Mouse (Mus musculus) neural tube, embryonic 11.5 days (tissue): Measurements from ENCODE around the gene Trp53i13. TPM values are rescaled to one million over a fixed set of nuclear protein-coding genes. Genes with fewer than 3 reads are reported as not detected.

Experiments used
- ATAC-seq: fragments of 200-750 bp; cut with Nextera tagmentation; 2 replicates; pipeline ENCODE4 v1.8.0; 2017; ENCODE audit warnings: moderate number of reproducible peaks, mild to moderate bottlenecking, moderate TSS enrichment, moderate library complexity; ENCODE audit not compliant: insufficient read depth, low FRiP score, low TSS enrichment
- DNase-seq: peaks from one replicate; pipeline ENCODE4 v3.0.0-alpha.2; 2015; ENCODE audit warnings: low spot score
- H3K27ac ChIP-seq: fragments of 300-500 bp; sonication (generic); 2 replicates; pipeline ENCODE4 v1.5.1; 2014; ENCODE audit warnings: low read depth, mild to moderate bottlenecking, low read length
- H3K27me3 ChIP-seq: fragments of 300-500 bp; sonication (generic); 2 replicates; pipeline ENCODE4 v1.6.1; 2014; ENCODE audit warnings: mild to moderate bottlenecking, low read length, mixed read lengths; ENCODE audit not compliant: control insufficient read depth, insufficient read depth
- H3K36me3 ChIP-seq: fragments of 300-500 bp; sonication (generic); 2 replicates; pipeline ENCODE4 v1.6.1; 2014; ENCODE audit warnings: mild to moderate bottlenecking, low read length, moderate library complexity, mixed read lengths; ENCODE audit not compliant: control insufficient read depth, insufficient read depth
- H3K4me1 ChIP-seq: fragments of 300-500 bp; sonication (generic); 2 replicates; pipeline ENCODE4 v1.6.1; 2014; ENCODE audit warnings: low read length, mixed read lengths; ENCODE audit not compliant: control insufficient read depth, insufficient read depth
- H3K4me2 ChIP-seq: fragments of 300-500 bp; sonication (generic); 2 replicates; pipeline ENCODE4 v1.6.1; 2014; ENCODE audit warnings: low read depth, mild to moderate bottlenecking, moderate library complexity
- H3K4me3 ChIP-seq: fragments of 300-500 bp; sonication (generic); 2 replicates; pipeline ENCODE4 v1.5.1; 2014; ENCODE audit warnings: low read depth, low read length
- H3K9ac ChIP-seq: fragments of 300-500 bp; sonication (generic); 2 replicates; pipeline ENCODE4 v1.6.1; 2014; ENCODE audit warnings: mild to moderate bottlenecking, low read length
- H3K9me3 ChIP-seq: fragments of 300-500 bp; sonication (generic); 2 replicates; pipeline ENCODE4 v1.6.1; 2016; ENCODE audit warnings: low read length; ENCODE audit not compliant: control insufficient read depth
- WGBS: fragments of 180-500 bp; shearing (Covaris S2); extraction: QIAGEN DNeasy Blood & Tissue Kit; methylation state at CpG from one replicate; pipeline ENCODE4 v1.1.7; 2014; 5-methylcytosine and 5-hydroxymethylcytosine counted together
- polyA plus RNA-seq: library from polyadenylated mRNA; unstranded; fragments of >200 nt; fragmentation: Nextera tagmentation; extraction: Ambion mirVana; gene quantifications from 2 replicates; pipeline ENCODE4 v1.2.1, GENCODE M21; 2014

The Trp53i13 gene
- polyA plus RNA-seq, 1 experiment from 2014 or later: 31.9 TPM

DNA sequence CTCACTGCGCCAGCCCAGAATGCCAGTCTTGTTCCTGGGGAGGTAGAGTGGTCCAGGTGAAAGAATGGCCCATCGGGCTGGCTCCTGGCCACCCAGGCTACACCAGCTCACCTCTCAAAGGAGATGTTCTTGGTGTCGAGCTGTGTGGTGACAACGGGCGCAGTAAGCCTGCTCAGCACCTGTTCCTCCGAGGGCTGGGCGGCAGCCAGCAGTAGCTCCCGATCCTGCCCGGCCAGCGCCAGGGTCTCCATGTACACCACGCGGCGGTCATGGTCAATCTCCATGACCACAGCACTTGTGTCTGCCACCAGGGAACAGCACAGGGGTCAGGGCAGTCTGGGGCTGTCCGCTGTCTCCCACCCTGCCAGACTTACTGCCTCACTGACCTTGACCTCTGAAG lies 39.6 kb downstream of the Trp53i13 start:
- no peak overlapping the region for H3K9ac ChIP-seq
- H3K27me3 ChIP-seq: no peaks in the 10 kb centered on the region
- no peak overlapping the region for H3K4me3 ChIP-seq
- DNase-seq: no peak
- whole genome bisulfite sequencing: 98% methylated on average over 14 of the region's 14 CpGs
- ATAC-seq: no peak
- peaks cover 9% of the 10 kb centered on the region for H3K36me3 ChIP-seq
- H3K4me1 ChIP-seq: no peaks in the 10 kb centered on the region
- no peak overlapping the region for H3K4me2 ChIP-seq
- no peak overlapping the region for H3K27ac ChIP-seq
- H3K9me3 ChIP-seq: no peaks in the 10 kb centered on the region

GRCm38 (mm10) chr11:77472775-77473174 lies 43.0 kb downstream of the Trp53i13 start:
- Histone ChIP-seq H3K4me1 (no peaks in the 10 kb centered on the region), H3K9ac (no peak overlapping the region), H3K27me3 (0 out of 2 replicates have a peak, but pooled peaks cover under 1% of the 10 kb centered on the region), H3K27ac (no peak overlapping the region), H3K9me3 (no peaks in the 10 kb centered on the region), H3K4me3 (no peak overlapping the region), H3K4me2 (no peak overlapping the region), H3K36me3 (peaks cover 9% of the 10 kb centered on the region)
- 90% methylated on average over 16 of the region's 16 CpGs for WGBS
- no peak for DNase-seq
- no peak for ATAC-seq

DNA sequence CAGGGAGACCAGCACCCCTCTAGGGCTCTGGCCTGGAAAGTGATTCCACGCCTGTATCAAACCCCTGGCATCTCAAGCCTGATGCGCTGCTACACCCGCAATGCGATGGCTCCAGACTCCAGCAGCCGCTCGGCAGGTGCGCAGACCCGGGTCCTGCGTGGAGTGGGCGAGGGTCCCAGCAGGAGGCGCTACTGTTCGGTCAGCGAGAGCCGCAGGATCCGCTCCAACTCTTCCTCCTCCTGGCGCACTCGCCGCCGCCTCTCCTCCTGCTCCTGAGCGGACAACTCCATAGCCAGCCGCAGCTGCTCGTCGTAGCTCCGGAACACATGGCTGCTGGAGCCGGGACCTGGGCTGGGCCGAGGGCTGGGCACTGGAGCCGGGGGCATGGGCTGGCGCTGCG lies 44.4 kb downstream of the Trp53i13 start:
- no peak overlapping the region for H3K27ac ChIP-seq
- DNase-seq (peak; percentile 11), ATAC-seq (no peak)
- no peaks in the 10 kb centered on the region for H3K9me3 ChIP-seq
- WGBS: 68% methylated on average over 29 of the region's 29 CpGs
- H3K4me1 ChIP-seq: no peaks in the 10 kb centered on the region
- no peak overlapping the region for H3K4me3 ChIP-seq
- H3K36me3 ChIP-seq: peaks cover 9% of the 10 kb centered on the region
- H3K9ac ChIP-seq: no peak overlapping the region
- H3K27me3 ChIP-seq: peaks cover 14% of the 10 kb centered on the region
- no peak overlapping the region for H3K4me2 ChIP-seq

DNA sequence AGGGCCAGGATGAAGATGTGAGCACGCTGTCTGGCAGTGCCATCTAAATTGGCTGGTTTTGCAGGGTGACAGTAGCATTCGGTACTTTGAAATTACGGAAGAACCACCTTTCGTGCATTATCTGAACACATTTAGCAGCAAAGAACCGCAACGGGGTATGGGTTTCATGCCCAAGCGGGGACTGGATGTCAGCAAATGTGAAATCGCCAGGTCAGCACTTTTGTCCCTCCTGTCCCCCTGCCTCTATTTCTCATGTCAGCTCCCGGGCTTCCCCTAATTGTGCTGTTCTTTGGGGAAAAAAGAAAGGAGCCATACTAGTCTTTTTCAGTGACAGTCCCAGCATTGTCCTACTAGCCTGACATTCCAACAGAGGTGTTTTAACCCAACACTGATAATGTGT lies 47.4 kb downstream of the Trp53i13 start:
- H3K27me3 ChIP-seq: peaks cover 30% of the 10 kb centered on the region
- no peak overlapping the region for H3K9ac ChIP-seq
- H3K9me3 ChIP-seq: no peaks in the 10 kb centered on the region
- ATAC-seq (no peak), DNase-seq (no peak)
- H3K4me2 ChIP-seq: no peak overlapping the region
- H3K27ac ChIP-seq: no peak overlapping the region
- no peaks in the 10 kb centered on the region for H3K4me1 ChIP-seq
- peaks cover 9% of the 10 kb centered on the region for H3K36me3 ChIP-seq
- 83% methylated on average over 9 of the region's 9 CpGs for WGBS
- no peak overlapping the region for H3K4me3 ChIP-seq

- no peak overlapping the region for H3K4me2 ChIP-seq
- peaks cover 36% of the 10 kb centered on the region for H3K27me3 ChIP-seq
- no peaks in the 10 kb centered on the region for H3K9me3 ChIP-seq
- ATAC-seq (no peak), DNase-seq (peak; percentile 74)
- no peak overlapping the region for H3K9ac ChIP-seq
- no peak overlapping the region for H3K27ac ChIP-seq
- no peak overlapping the region for H3K4me3 ChIP-seq
- H3K4me1 ChIP-seq: no peaks in the 10 kb centered on the region
- 18% methylated on average over 20 of the region's 20 CpGs for WGBS
- peaks cover 9% of the 10 kb centered on the region for H3K36me3 ChIP-seq
These were observed 48.0 kb downstream of the Trp53i13 start for GRCm38 (mm10) chr11:77467784-77468183.

DNA sequence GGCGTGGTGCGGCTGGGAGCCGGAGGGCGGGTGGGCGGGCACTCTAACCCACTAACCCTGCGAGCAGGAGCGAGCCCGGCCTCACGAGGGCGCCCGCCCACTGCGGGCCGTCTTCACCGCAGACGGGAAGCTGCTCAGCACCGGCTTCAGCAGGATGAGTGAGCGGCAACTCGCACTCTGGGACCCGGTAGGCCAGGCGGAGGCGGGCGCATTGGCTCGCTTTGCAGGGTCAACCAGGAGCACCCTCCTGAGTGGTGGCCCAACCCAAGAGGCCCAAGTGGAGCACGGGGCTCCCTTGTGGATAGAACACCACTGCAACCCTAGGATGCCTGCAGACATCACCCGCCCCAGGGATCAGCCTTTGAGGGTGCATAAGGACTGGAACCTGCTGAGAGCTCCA lies 48.6 kb downstream of the Trp53i13 start:
- DNase-seq (peak; percentile 53), ATAC-seq (no peak)
- no peak overlapping the region for H3K27ac ChIP-seq
- H3K4me2 ChIP-seq: no peak overlapping the region
- WGBS: 4% methylated on average over 25 of the region's 25 CpGs
- H3K4me1 ChIP-seq: no peaks in the 10 kb centered on the region
- peaks cover 5% of the 10 kb centered on the region for H3K36me3 ChIP-seq
- no peak overlapping the region for H3K4me3 ChIP-seq
- H3K9ac ChIP-seq: no peak overlapping the region
- no peaks in the 10 kb centered on the region for H3K9me3 ChIP-seq
- H3K27me3 ChIP-seq: peaks cover 40% of the 10 kb centered on the region

- H3K9ac ChIP-seq: no peak overlapping the region
- H3K27me3 ChIP-seq: peaks cover 46% of the 10 kb centered on the region
- no peak overlapping the region for H3K4me2 ChIP-seq
- no peak overlapping the region for H3K27ac ChIP-seq
- no peak overlapping the region for H3K4me3 ChIP-seq
- H3K4me1 ChIP-seq: no peaks in the 10 kb centered on the region
- WGBS: 41% methylated on average over 9 of the region's 9 CpGs
- DNase-seq (no peak), ATAC-seq (no peak)
- no peaks in the 10 kb centered on the region for H3K9me3 ChIP-seq
- no peaks in the 10 kb centered on the region; the same call in 1 of the 2 replicates for H3K36me3 ChIP-seq
These were observed 49.2 kb downstream of the Trp53i13 start for GRCm38 (mm10) chr11:77466544-77466943.

GRCm38 (mm10) chr11:77465111-77465510 lies 50.7 kb downstream of the Trp53i13 start:
- 51% methylated on average over 3 of the region's 3 CpGs for WGBS
- Histone ChIP-seq H3K9ac (no peak overlapping the region), H3K4me3 (no peak overlapping the region), H3K36me3 (no peaks in the 10 kb centered on the region), H3K4me2 (no peak overlapping the region), H3K27me3 (peaks cover 46% of the 10 kb centered on the region), H3K27ac (no peak overlapping the region), H3K4me1 (no peaks in the 10 kb centered on the region), H3K9me3 (no peaks in the 10 kb centered on the region)
- no peak for ATAC-seq
- no peak for DNase-seq

GRCm38 (mm10) chr11:77464684-77465083 lies 51.1 kb downstream of the Trp53i13 start:
- no peak for ATAC-seq
- peaks cover 46% of the 10 kb centered on the region for H3K27me3 ChIP-seq

More at GRCm38 (mm10) chr11:77464684-77465083, 51.1 kb downstream of the Trp53i13 start:
- Histone ChIP-seq H3K4me2 (no peak overlapping the region), H3K27ac (no peak overlapping the region), H3K4me1 (no peaks in the 10 kb centered on the region), H3K9ac (no peak overlapping the region), H3K9me3 (no peaks in the 10 kb centered on the region), H3K4me3 (no peak overlapping the region), H3K36me3 (no peaks in the 10 kb centered on the region)
- 49% methylated on average over 4 of the region's 4 CpGs for WGBS
- no peak for DNase-seq
